Mouse (Mus musculus): Measurements from ENCODE around the gene Polr2j.

Gene Polr2j

GRCm38 (mm10) chr5:136115891-136116783 is at the start of gene Polr2j:
Gene Polr2j (plus strand): TSS chr5:136116631.
- DNase-seq, result peak; percentile 98

GRCm38 (mm10) chr5:136069411-136069810 is 47.0 kb upstream of the Polr2j start:
- DNase-seq, result no peak

- no peak for DNase-seq
Observed at GRCm38 (mm10) chr5:136073051-136073450, 43.4 kb upstream of the Polr2j start.

- DNase-seq, result no peak
Observed at GRCm38 (mm10) chr5:136073526-136073925, 42.9 kb upstream of the Polr2j start.

- DNase-seq, result no peak
Observed at GRCm38 (mm10) chr5:136075076-136075475, 41.4 kb upstream of the Polr2j start.

- no peak for DNase-seq
Observed at GRCm38 (mm10) chr5:136076284-136076683, 40.1 kb upstream of the Polr2j start.

- DNase-seq, result no peak
Observed at GRCm38 (mm10) chr5:136077001-136077550, 39.4 kb upstream of the Polr2j start.

- no peak for DNase-seq
Observed at GRCm38 (mm10) chr5:136078136-136078535, 38.3 kb upstream of the Polr2j start.

GRCm38 (mm10) chr5:136082345-136082744 is 34.1 kb upstream of the Polr2j start:
- DNase-seq, result no peak

GRCm38 (mm10) chr5:136083669-136084107 is 32.7 kb upstream of the Polr2j start, which contains the start of gene Rasa4:
Gene Rasa4 (plus strand): TSS chr5:136083916.
- DNase-seq, result peak; percentile 95

GRCm38 (mm10) chr5:136084144-136084881 is 32.1 kb upstream of the Polr2j start:
- DNase-seq, result peak; percentile 49

- DNase-seq, result peak; percentile 74
Observed at GRCm38 (mm10) chr5:136084891-136085651, 31.4 kb upstream of the Polr2j start.

- no peak for DNase-seq
Observed at GRCm38 (mm10) chr5:136086290-136086689, 30.1 kb upstream of the Polr2j start.

GRCm38 (mm10) chr5:136088821-136089575 is 27.4 kb upstream of the Polr2j start:
- DNase-seq, result no peak

- no peak for DNase-seq
Observed at GRCm38 (mm10) chr5:136091927-136092326, 24.5 kb upstream of the Polr2j start.

- DNase-seq, result no peak
Observed at GRCm38 (mm10) chr5:136094249-136095010, 22.0 kb upstream of the Polr2j start.

GRCm38 (mm10) chr5:136095089-136095488 is 21.3 kb upstream of the Polr2j start:
- DNase-seq, result no peak

- DNase-seq, result no peak
Observed at GRCm38 (mm10) chr5:136098536-136098935, 17.9 kb upstream of the Polr2j start.

- DNase-seq, result peak; percentile 78
Observed at GRCm38 (mm10) chr5:136102099-136102820, 14.2 kb upstream of the Polr2j start.

GRCm38 (mm10) chr5:136104511-136104910 is 11.9 kb upstream of the Polr2j start:
- no peak for DNase-seq

Measured in cerebellum, adult 9-10 months (tissue).